Mouse (Mus musculus) liver, embryonic 16.5 days (tissue): ENCODE results near the gene Raet1e. TPM values are rescaled to one million over a fixed set of nuclear protein-coding genes. Genes with fewer than 3 reads are reported as not detected.
A peak's percentile ranks its signal among the peaks of the same experiment; 100 is the strongest.
"Not testable (repeated sequence)": the region's sequence is repeated elsewhere in the genome, so short reads cannot be mapped to it uniquely, and the experiment has no call there.

Experiments used
- ATAC-seq: fragments of 200-750 bp; cut with Nextera tagmentation; 2 replicates; pipeline ENCODE4 v1.8.0; 2017; ENCODE audit warnings: low read depth, mild to moderate bottlenecking, moderate number of reproducible peaks, moderate library complexity
- H3K27ac ChIP-seq: fragments of 300-500 bp; sonication (generic); 2 replicates; pipeline ENCODE4 v1.5.1; 2014; ENCODE audit warnings: mild to moderate bottlenecking, low read length
- H3K27me3 ChIP-seq: fragments of 300-500 bp; sonication (generic); 2 replicates; pipeline ENCODE4 v1.6.1; 2014; ENCODE audit warnings: low read depth, low read length, mixed read lengths; ENCODE audit not compliant: control insufficient read depth, insufficient read depth
- H3K36me3 ChIP-seq: fragments of 300-500 bp; sonication (generic); 2 replicates; pipeline ENCODE4 v1.6.1; 2014; ENCODE audit warnings: mild to moderate bottlenecking; ENCODE audit not compliant: control insufficient read depth, insufficient read depth
- H3K4me1 ChIP-seq: fragments of 300-500 bp; sonication (generic); 2 replicates; pipeline ENCODE4 v1.6.1; 2014; ENCODE audit warnings: low read depth, low read length, mixed read lengths; ENCODE audit not compliant: control insufficient read depth
- H3K4me2 ChIP-seq: fragments of 300-500 bp; sonication (generic); 2 replicates; pipeline ENCODE4 v1.6.1; 2014; ENCODE audit warnings: low read depth, low read length, mixed read lengths
- H3K4me3 ChIP-seq: fragments of 300-500 bp; sonication (generic); 2 replicates; pipeline ENCODE4 v1.5.1; 2014; ENCODE audit warnings: low read depth, mild to moderate bottlenecking, low read length
- H3K9ac ChIP-seq: fragments of 300-500 bp; sonication (generic); 2 replicates; pipeline ENCODE4 v1.6.1; 2014; ENCODE audit warnings: low read depth, low read length
- H3K9me3 ChIP-seq: fragments of 300-500 bp; sonication (generic); replicated peaks from 2 replicates; pipeline ENCODE4 v1.6.1; 2016; ENCODE audit warnings: low read length; ENCODE audit not compliant: control insufficient read depth
- WGBS: fragments of 180-500 bp; shearing (Covaris S2); extraction: QIAGEN DNeasy Blood & Tissue Kit; methylation state at CpG from one replicate; pipeline ENCODE4 v1.1.7; 2014; ENCODE audit not compliant: insufficient replicate concordance; 5-methylcytosine and 5-hydroxymethylcytosine counted together
- polyA plus RNA-seq: library from polyadenylated mRNA; unstranded; fragments of >200 nt; fragmentation: Nextera tagmentation; extraction: Ambion mirVana; gene quantifications from 2 replicates; pipeline ENCODE4 v1.2.1, GENCODE M21; 2015

Raet1e gene
- polyA plus RNA-seq, 1 experiment from 2014 or later, result 1.7 TPM

- WGBS, result 22% methylated on average over 14 of the region's 16 CpGs
- not testable (repeated sequence) for H3K4me2 ChIP-seq, ATAC-seq, H3K27ac ChIP-seq, H3K9me3 ChIP-seq, H3K36me3 ChIP-seq, H3K9ac ChIP-seq, H3K4me1 ChIP-seq, H3K4me3 ChIP-seq
- H3K27me3 ChIP-seq, result peaks cover 14% of the 10 kb centered on the region
Observed at GRCm38 (mm10) chr10:22163705-22164583, 5.6 kb downstream of the Raet1e start.

GRCm38 (mm10) chr10:22165328-22166003 lies 7.1 kb downstream of the Raet1e start:
- H3K27me3 ChIP-seq, H3K4me3 ChIP-seq, ATAC-seq, H3K9ac ChIP-seq, H3K4me1 ChIP-seq, H3K9me3 ChIP-seq, H3K36me3 ChIP-seq, H3K27ac ChIP-seq, H3K4me2 ChIP-seq: not testable (repeated sequence)
- WGBS, result 23% methylated on average over 4 of the region's 5 CpGs

DNA sequence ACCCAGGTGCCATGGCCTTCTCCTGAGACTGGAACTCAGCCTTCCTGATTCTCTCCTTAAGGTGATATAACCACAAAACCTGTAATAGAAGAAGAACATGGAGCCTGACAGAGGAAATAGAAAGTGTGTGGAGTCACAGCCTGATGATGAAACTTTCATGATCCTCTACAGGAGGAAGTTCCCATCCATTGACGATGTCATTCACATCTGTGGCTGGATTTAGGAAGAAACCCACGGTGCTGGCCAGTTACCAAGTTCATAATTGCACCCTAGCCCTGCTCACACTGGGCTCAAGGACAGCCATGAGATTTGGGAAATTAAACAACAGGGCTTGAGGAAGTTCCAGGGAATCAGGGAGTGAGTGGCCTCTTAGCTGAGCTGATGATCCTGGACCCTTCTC lies 7.7 kb downstream of the Raet1e start:
- not testable (repeated sequence) for H3K9me3 ChIP-seq, H3K36me3 ChIP-seq, H3K4me2 ChIP-seq, H3K27ac ChIP-seq, H3K4me3 ChIP-seq, H3K27me3 ChIP-seq, H3K9ac ChIP-seq, ATAC-seq, H3K4me1 ChIP-seq
- WGBS, result 25% methylated on average over 2 of the region's 2 CpGs

DNA sequence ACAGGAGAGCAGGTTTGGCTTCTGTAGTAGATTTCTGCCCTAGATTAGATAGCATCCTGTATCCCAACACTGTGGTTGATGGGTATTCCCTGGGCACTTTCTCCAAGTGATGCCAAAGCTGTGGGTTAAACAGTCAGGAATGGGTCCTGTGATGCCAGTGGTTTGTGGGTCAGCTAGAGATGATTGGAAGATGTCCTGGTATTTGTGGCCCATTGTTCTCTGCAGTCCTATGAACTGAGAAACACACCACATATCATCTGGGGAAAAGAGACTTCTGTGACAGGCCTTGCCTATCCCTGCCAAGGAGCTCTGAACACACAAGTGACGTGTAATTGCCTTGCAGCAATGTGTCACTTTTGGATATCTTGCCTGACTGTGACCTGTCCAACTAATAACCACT lies 8.7 kb downstream of the Raet1e start:
- 41% methylated on average over 1 of the region's 1 CpGs for WGBS
- H3K27ac ChIP-seq, ATAC-seq: not testable (repeated sequence)

GRCm38 (mm10) chr10:22169116-22169515 lies 10.7 kb downstream of the Raet1e start:
- not testable (repeated sequence) for H3K36me3 ChIP-seq, H3K9ac ChIP-seq, H3K27me3 ChIP-seq, H3K4me1 ChIP-seq, H3K9me3 ChIP-seq, H3K4me2 ChIP-seq, ATAC-seq, H3K4me3 ChIP-seq, H3K27ac ChIP-seq

More for the DNA sequence above, 8.7 kb downstream of the Raet1e start:
- not testable (repeated sequence) for H3K4me3 ChIP-seq, H3K4me1 ChIP-seq, H3K9ac ChIP-seq, H3K9me3 ChIP-seq, H3K4me2 ChIP-seq, H3K36me3 ChIP-seq, H3K27me3 ChIP-seq

GRCm38 (mm10) chr10:22172431-22173334 lies 14.3 kb downstream of the Raet1e start:
- H3K4me2 ChIP-seq, H3K27me3 ChIP-seq, H3K36me3 ChIP-seq, H3K9ac ChIP-seq, H3K9me3 ChIP-seq, H3K4me3 ChIP-seq, H3K27ac ChIP-seq, H3K4me1 ChIP-seq: not testable (repeated sequence)
- 45% methylated on average over 4 of the region's 5 CpGs for WGBS
- ATAC-seq, result peak; percentile 32

DNA sequence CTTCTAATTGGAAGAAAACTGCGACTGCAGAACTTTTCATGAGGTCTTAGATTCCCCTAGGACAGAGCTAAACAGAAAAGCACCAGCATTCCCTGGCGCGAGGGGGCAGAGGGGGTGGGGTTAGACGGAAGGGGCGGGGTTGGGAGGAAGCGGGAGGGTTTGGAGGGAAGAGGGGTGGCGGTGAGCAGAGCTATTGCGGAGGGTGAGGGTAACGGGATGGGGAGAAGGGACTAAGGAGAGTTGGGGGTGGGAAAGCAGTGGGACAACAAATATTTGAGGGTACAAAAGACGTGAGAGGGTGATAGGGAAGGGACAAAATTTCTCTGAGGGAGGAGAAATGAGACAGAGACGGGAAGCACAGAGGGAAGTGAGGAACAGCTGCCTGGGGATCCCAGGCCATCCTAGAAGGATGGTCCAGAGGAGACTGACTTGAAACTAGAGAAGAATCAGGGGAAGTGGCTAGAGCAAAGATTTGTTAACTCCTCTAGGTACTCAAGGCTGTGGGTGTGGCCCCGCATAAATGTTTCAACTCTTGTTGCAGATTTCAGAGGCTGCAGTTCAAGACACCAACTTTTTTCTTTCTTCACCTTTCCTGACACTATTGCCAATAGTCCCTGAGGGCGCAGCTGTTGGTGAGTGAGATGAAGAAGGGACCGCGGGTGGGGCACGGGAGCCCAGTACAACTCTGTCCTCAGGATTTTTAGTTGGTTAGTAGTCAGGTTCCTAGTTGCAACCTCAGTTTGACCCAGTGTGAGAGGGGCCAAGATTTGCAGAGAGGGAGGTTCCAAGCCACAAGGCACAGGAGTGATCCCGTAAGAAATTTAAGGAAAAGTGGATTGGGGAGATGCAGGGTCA lies 15.2 kb downstream of the Raet1e start:
- not testable (repeated sequence) for H3K9ac ChIP-seq, H3K4me3 ChIP-seq, H3K27ac ChIP-seq, H3K27me3 ChIP-seq, H3K4me1 ChIP-seq, H3K9me3 ChIP-seq, H3K4me2 ChIP-seq, H3K36me3 ChIP-seq
- 9% methylated on average over 11 of the region's 17 CpGs for WGBS
- 0 out of 2 replicates have a peak, but pooled peaks have one; percentile 53 for ATAC-seq

DNA sequence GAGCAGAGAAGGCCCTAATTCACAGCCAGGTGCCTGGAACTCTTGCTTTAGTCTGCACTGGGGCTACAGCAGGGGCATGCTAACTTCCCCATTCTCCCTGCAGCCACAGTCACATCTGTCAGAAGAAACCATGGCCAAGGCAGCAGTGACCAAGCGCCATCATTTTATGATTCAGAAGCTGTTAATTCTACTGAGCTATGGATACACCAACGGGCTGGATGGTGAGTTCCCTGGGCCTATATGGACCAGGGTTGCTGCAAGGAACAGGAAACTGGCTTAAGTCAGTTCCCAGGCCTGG lies 15.8 kb downstream of the Raet1e start:
- ATAC-seq, H3K4me1 ChIP-seq, H3K27ac ChIP-seq, H3K9me3 ChIP-seq, H3K4me3 ChIP-seq, H3K27me3 ChIP-seq, H3K36me3 ChIP-seq, H3K4me2 ChIP-seq, H3K9ac ChIP-seq: not testable (repeated sequence)
- WGBS, result 56% methylated on average over 2 of the region's 2 CpGs
